Mouse (Mus musculus) G1E (cell line): ENCODE results near the gene Rapgef3. TPM values are rescaled to one million over a fixed set of nuclear protein-coding genes. Genes with fewer than 3 reads are reported as not detected.

Experiments
- ATAC-seq: 2 replicates; pipeline ENCODE4 v1.8.0; 2016; ENCODE audit warnings: mild to moderate bottlenecking; ENCODE audit not compliant: insufficient number of reproducible peaks, poor library complexity, low FRiP score, severe bottlenecking; ENCODE audit errors: extremely low read depth
- DNase-seq: peaks from one replicate; pipeline ENCODE4 v3.0.0; 2012; ENCODE audit warnings: low spot score
- H3K27me3 ChIP-seq: 2 replicates; pipeline ENCODE4 v1.6.1; 2012; ENCODE audit warnings: mild to moderate bottlenecking, low read length, inconsistent platforms; ENCODE audit not compliant: insufficient read depth
- H3K36me3 ChIP-seq: replicated peaks from 2 replicates; pipeline ENCODE3; 2012; ENCODE audit warnings: mild to moderate bottlenecking, inconsistent platforms
- H3K4me1 ChIP-seq: 2 replicates; pipeline ENCODE4 v1.6.1; 2012; ENCODE audit warnings: low read depth, low read length, inconsistent platforms, mixed read lengths; ENCODE audit not compliant: insufficient read depth
- H3K4me3 ChIP-seq: 2 replicates; pipeline ENCODE4 v1.5.1; 2012; ENCODE audit warnings: low read depth, mild to moderate bottlenecking, inconsistent platforms, low read length, moderate library complexity, mixed read lengths
- H3K9me3 ChIP-seq: replicated peaks from 2 replicates; pipeline ENCODE4 v1.6.1; 2012; ENCODE audit warnings: inconsistent platforms
- CTCF ChIP-seq: IDR thresholded peaks from 2 replicates; pipeline ENCODE4 v1.5.1; 2012; ENCODE audit warnings: low read depth, low read length, inconsistent platforms, mixed read lengths
- GATA1 ChIP-seq: IDR thresholded peaks from 2 replicates; pipeline ENCODE4 v1.6.1; 2012; ENCODE audit warnings: borderline replicate concordance, low read length, inconsistent platforms, mixed read lengths
- GATA2 ChIP-seq: IDR thresholded peaks from 2 replicates; pipeline ENCODE4 v1.6.1; 2012; ENCODE audit warnings: low read depth, low read length, inconsistent platforms, borderline replicate concordance
- POLR2AphosphoS5 ChIP-seq: IDR thresholded peaks from 2 replicates; pipeline ENCODE4 v1.6.1; 2012; ENCODE audit warnings: low read depth, low read length, inconsistent platforms; ENCODE audit not compliant: insufficient replicate concordance
- TAL1 ChIP-seq: conservative IDR thresholded peaks from 2 replicates; pipeline ENCODE4 v1.6.1; 2012; ENCODE audit warnings: low read depth, low read length, inconsistent platforms, mixed read lengths
- polyA plus RNA-seq: library from polyadenylated mRNA; stranded (reverse); fragments of >175 nt; gene quantifications from 2 replicates; pipeline ENCODE4 v1.2.3, GENCODE M21; 2012
- total RNA-seq, 2 experiments: library from RNA; stranded (forward) in 1 of 2; stranded (reverse) in 1 of 2; fragments of 200-1000 nt in 1 of 2; fragments of >200 nt in 1 of 2; fragmentation: Nextera tagmentation in 1 of 2; gene quantifications; 2 replicates each; pipeline ENCODE4 v1.2.3; 2014 to 2017

The Rapgef3 gene
- total and polyA plus RNA-seq, 3 experiments, result 0.05 to 0.23 TPM; not detected in 1

GRCm38 (mm10) chr15:97773108-97773507, 5.3 kb upstream of the Rapgef3 start:
- DNase-seq (no peak), ATAC-seq (no peak)
- no peak for TF ChIP-seq POLR2AphosphoS5
- TF ChIP-seq GATA1, result no peak
- TF ChIP-seq TAL1, result no peak
- no peak for TF ChIP-seq CTCF
- no peak for TF ChIP-seq GATA2
- Histone ChIP-seq H3K4me3 (no peak overlapping the region), H3K4me1 (peaks cover 8% of the 10 kb centered on the region), H3K9me3 (no peaks in the 10 kb centered on the region), H3K27me3 (peaks cover 72% of the 10 kb centered on the region), H3K36me3 (no peaks in the 10 kb centered on the region)

GRCm38 (mm10) chr15:97770280-97770679, 2.5 kb upstream of the Rapgef3 start:
- no peaks in the 10 kb centered on the region for H3K9me3 ChIP-seq
- peaks cover 15% of the 10 kb centered on the region for H3K4me1 ChIP-seq
- peaks cover 90% of the 10 kb centered on the region for H3K27me3 ChIP-seq
- H3K4me3 ChIP-seq, result no peak overlapping the region
- DNase-seq (no peak), ATAC-seq (no peak)
- TF ChIP-seq GATA1, result no peak
- no peak for TF ChIP-seq POLR2AphosphoS5
- no peak for TF ChIP-seq TAL1
- TF ChIP-seq GATA2, result no peak
- TF ChIP-seq CTCF, result no peak
- no peaks in the 10 kb centered on the region for H3K36me3 ChIP-seq

- TF ChIP-seq GATA2, result no peak
- no peak for TF ChIP-seq GATA1
- no peak for TF ChIP-seq POLR2AphosphoS5
- no peak for TF ChIP-seq CTCF
- no peak for TF ChIP-seq TAL1
- Histone ChIP-seq H3K27me3 (peaks cover 94% of the 10 kb centered on the region), H3K9me3 (no peaks in the 10 kb centered on the region), H3K4me3 (no peak overlapping the region; the same call in 1 of the 2 replicates), H3K4me1 (peaks cover 11% of the 10 kb centered on the region), H3K36me3 (no peaks in the 10 kb centered on the region)
- ATAC-seq, result no peak
- DNase-seq, result no peak
Observed at GRCm38 (mm10) chr15:97768192-97768591, 420 bp upstream of the Rapgef3 start.

- Histone ChIP-seq H3K27me3 (peaks cover 90% of the 10 kb centered on the region), H3K4me1 (peaks cover 11% of the 10 kb centered on the region), H3K9me3 (no peaks in the 10 kb centered on the region), H3K4me3 (no peak overlapping the region), H3K36me3 (no peaks in the 10 kb centered on the region)
- no peak for DNase-seq
- no peak for TF ChIP-seq CTCF
- no peak for ATAC-seq
Observed at GRCm38 (mm10) chr15:97766594-97767279, 1.0 kb downstream of the Rapgef3 start.

GRCm38 (mm10) chr15:97766194-97766593, 1.6 kb downstream of the Rapgef3 start:
- peaks cover 90% of the 10 kb centered on the region for H3K27me3 ChIP-seq
- peaks cover 11% of the 10 kb centered on the region for H3K4me1 ChIP-seq
- no peak for ATAC-seq

GRCm38 (mm10) chr15:97765090-97765794, 2.5 kb downstream of the Rapgef3 start:
- no peak for TF ChIP-seq POLR2AphosphoS5
- no peak for TF ChIP-seq TAL1
- TF ChIP-seq GATA2, result no peak
- no peak for TF ChIP-seq CTCF
- TF ChIP-seq GATA1, result no peak
- Histone ChIP-seq H3K27me3 (peaks cover 87% of the 10 kb centered on the region), H3K4me3 (no peak overlapping the region), H3K4me1 (peaks cover 11% of the 10 kb centered on the region), H3K9me3 (no peaks in the 10 kb centered on the region), H3K36me3 (no peaks in the 10 kb centered on the region)
- ATAC-seq (no peak), DNase-seq (no peak)

More at GRCm38 (mm10) chr15:97766194-97766593, 1.6 kb downstream of the Rapgef3 start:
- DNase-seq, result no peak
- no peak overlapping the region for H3K4me3 ChIP-seq
- H3K9me3 ChIP-seq, result no peaks in the 10 kb centered on the region
- H3K36me3 ChIP-seq, result no peaks in the 10 kb centered on the region
- TF ChIP-seq POLR2AphosphoS5 (no peak), CTCF (no peak), GATA2 (no peak), TAL1 (no peak), GATA1 (no peak)
